ENCODE assay signal across 8 mouse cellular contexts in genomic region chr2:131063404-131063864, GRCm38 (mm10). TPM values are rescaled to one million over a fixed set of nuclear protein-coding genes. Genes with fewer than 3 reads are reported as not detected.
DNase-seq lines count a peak whose midpoint lies in the region; ATAC-seq and TF ChIP-seq lines count a peak whose summit lies in the region.

Gene Adam33 (minus strand): TSS chr2:131063814.

- peak within 1 kb of the TSS; percentile 36 for H3K4me3 ChIP-seq in brown adipose tissue, adult 24 weeks (ENCODE audit: insufficient read depth, low read depth, low read length)
- peak within 1 kb of the TSS; percentile 20 to 33 for H3K4me3 ChIP-seq in heart, embryonic 14.5 days (ENCODE audit: control insufficient read depth in 1 of 2, insufficient read depth in 1 of 2, low read depth in 1 of 2, low read length in 2 of 2)
- H3K4me3 ChIP-seq in liver, embryonic 13.5 days (replicated peaks), result 0 out of 2 replicates have a peak within 1 kb of the TSS, but pooled peaks have one; percentile 3
- peak within 1 kb of the TSS; percentile 28 for H3K4me3 ChIP-seq in stomach, postnatal 0 days (ENCODE audit: low read depth, low read length)

- peak; percentile 41 for DNase-seq in kidney, postnatal 10 days
- no peak for DNase-seq in kidney, adult 9 months
- no peak for DNase-seq in liver, embryonic 13.5 days
- DNase-seq in stomach, postnatal 0 days (ENCODE audit: low spot score), result peak; percentile 52
- no peak for DNase-seq in right cerebral cortex, postnatal 4 days
- DNase-seq in thymus, postnatal 0 days (ENCODE audit: low spot score), result no peak

- no peaks in the 10 kb centered on the region for H3K9me3 ChIP-seq in heart, embryonic 14.5 days (ENCODE audit: control insufficient read depth, low read length)
- H3K9me3 ChIP-seq in liver, embryonic 13.5 days (replicated peaks), result no peaks in the 10 kb centered on the region
- no peaks in the 10 kb centered on the region for H3K9me3 ChIP-seq in stomach, postnatal 0 days (ENCODE audit: control insufficient read depth, low read length)

- peaks cover 9% of the 10 kb centered on the region; the same call in 1 of the 2 replicates for H3K4me1 ChIP-seq in brown adipose tissue, adult 24 weeks (ENCODE audit: control insufficient read depth, insufficient read depth, insufficient read length, low read length)
- H3K4me1 ChIP-seq in heart, embryonic 14.5 days (ENCODE audit: control insufficient read depth in 2 of 2, insufficient read depth in 2 of 2, low read length in 2 of 2), result peaks cover 37 to 46% of the 10 kb centered on the region in 2 experiments
- peaks cover 5% of the 10 kb centered on the region for H3K4me1 ChIP-seq in liver, embryonic 13.5 days (replicated peaks)
- peaks cover 6% of the 10 kb centered on the region for H3K4me1 ChIP-seq in stomach, postnatal 0 days (replicated peaks; ENCODE audit: control insufficient read depth, insufficient read depth)

- no peaks in the 10 kb centered on the region for H3K36me3 ChIP-seq in heart, embryonic 14.5 days (ENCODE audit: control insufficient read depth, insufficient read depth, low read length)
- H3K36me3 ChIP-seq in liver, embryonic 13.5 days, result no peaks in the 10 kb centered on the region
- no peaks in the 10 kb centered on the region for H3K36me3 ChIP-seq in stomach, postnatal 0 days (ENCODE audit: control insufficient read depth, insufficient read depth, low read length)

- H3K27me3 ChIP-seq in heart, embryonic 14.5 days (ENCODE audit: control insufficient read depth, insufficient read depth, low read length), result peaks cover 24% of the 10 kb centered on the region
- peaks cover 90% of the 10 kb centered on the region for H3K27me3 ChIP-seq in liver, embryonic 13.5 days
- H3K27me3 ChIP-seq in stomach, postnatal 0 days (ENCODE audit: control insufficient read depth, insufficient read depth, low read length), result no peaks in the 10 kb centered on the region

- TF ChIP-seq EP300 in stomach, postnatal 0 days (optimal IDR thresholded peaks at IDR 0.05), result no peak

- 3% methylated on average over 25 of the region's 27 CpGs for WGBS in heart, embryonic 14.5 days
- WGBS in liver, embryonic 13.5 days (ENCODE audit: insufficient replicate concordance), result 3% methylated on average over 20 of the region's 27 CpGs
- 3% methylated on average over 19 of the region's 27 CpGs for WGBS in stomach, postnatal 0 days

- peak within 1 kb of the TSS; percentile 69 for H3K4me2 ChIP-seq in heart, embryonic 14.5 days (ENCODE audit: low read length)
- H3K4me2 ChIP-seq in liver, embryonic 13.5 days, result peak within 1 kb of the TSS; percentile 28; the same call in 1 of the 2 replicates
- H3K4me2 ChIP-seq in stomach, postnatal 0 days (replicated peaks; ENCODE audit: low read depth), result peak within 1 kb of the TSS; percentile 55

- no peak for TF ChIP-seq CTCF in stomach, postnatal 0 days (IDR thresholded peaks at IDR 0.05; ENCODE audit: low read depth)

- H3K9ac ChIP-seq in heart, embryonic 14.5 days (ENCODE audit: low read length), result peak within 1 kb of the TSS; percentile 46
- no peak within 1 kb of the TSS for H3K9ac ChIP-seq in liver, embryonic 13.5 days
- peak within 1 kb of the TSS; percentile 41; the same call in 1 of the 2 replicates for H3K9ac ChIP-seq in stomach, postnatal 0 days (ENCODE audit: low read length)

- H3K27ac ChIP-seq in brown adipose tissue, adult 24 weeks (replicated peaks; ENCODE audit: low read depth, low read length), result no peak within 1 kb of the TSS
- no peak within 1 kb of the TSS for H3K27ac ChIP-seq in heart, embryonic 14.5 days (replicated peaks in 1 of 2; ENCODE audit: control insufficient read depth in 1 of 2, insufficient read depth in 1 of 2, low read depth in 2 of 2, low read length in 2 of 2)
- no peak within 1 kb of the TSS for H3K27ac ChIP-seq in liver, embryonic 13.5 days
- H3K27ac ChIP-seq in stomach, postnatal 0 days (replicated peaks), result no peak within 1 kb of the TSS

- ATAC-seq in heart, embryonic 14.5 days (ENCODE audit: insufficient number of reproducible peaks, insufficient read depth, low FRiP score, low read depth), result 0 out of 2 replicates have a peak, but pooled peaks have one; percentile 37
- no peak for ATAC-seq in liver, embryonic 13.5 days (ENCODE audit: low read depth)
- peak; percentile 58 for ATAC-seq in stomach, postnatal 0 days (ENCODE audit: low FRiP score, low TSS enrichment)

RNA-seq across cellular contexts. Expression of gene Adam33, which starts in this region (rescaled TPM):
- polyA plus RNA-seq in brown adipose tissue, adult 24 weeks (2012; ENCODE audit: insufficient read depth, insufficient read length, missing spikeins), result 1.3 and 2.3 TPM in 2 replicates
- 8.2 and 10.3 TPM in 2 replicates for polyA plus RNA-seq in heart, embryonic 14.5 days (2014; fragmentation: Nextera tagmentation; extraction: Ambion mirVana)
- polyA plus RNA-seq in liver, embryonic 13.5 days (2015; fragmentation: Nextera tagmentation; extraction: Ambion mirVana), result 0.45 and 0.71 TPM in 2 replicates
- 8.2 and 8.7 TPM in 2 replicates for polyA plus RNA-seq in stomach, postnatal 0 days (2015; fragmentation: Nextera tagmentation; extraction: Ambion mirVana)
- 0.91 and 1.1 TPM in 2 replicates for polyA plus RNA-seq in thymus, postnatal 0 days (2015; fragmentation: Nextera tagmentation; extraction: Ambion mirVana)

Comparison
In these comparisons a context has a peak if more than half of its experiments do, and no peak if none do; other contexts are left out.
1. DNase-seq: peak in kidney, postnatal 10 days (single experiment) and stomach, postnatal 0 days (single experiment); none in kidney, adult 9 months (single experiment), liver, embryonic 13.5 days (single experiment), right cerebral cortex, postnatal 4 days (single experiment) and thymus, postnatal 0 days (single experiment).
2. Peak in every context shown above with its lines, with median percentiles within 50 percentile points of each other: H3K4me3 ChIP-seq and H3K4me2 ChIP-seq.